Mouse (Mus musculus): ENCODE measurements at regions not wholly inside any gene's neighbourhood (a gene's known extent, or its start where the extent isn't known, plus 50 kb on each side); places are given as distances from the start of the nearest gene placed in this dataset.

- H3K27ac ChIP-seq (ENCODE audit: insufficient read depth, low read length): no peak overlapping the region
- H3K4me3 ChIP-seq (ENCODE audit: insufficient read depth, low read length): no peak overlapping the region
- TF ChIP-seq POLR2A (IDR thresholded peaks at IDR 0.05; ENCODE audit: extremely low read depth, insufficient read depth, low read length) (no peak), CTCF (IDR thresholded peaks at IDR 0.05; ENCODE audit: extremely low read depth, insufficient read depth, low read length) (no peak)
- H3K4me1 ChIP-seq (ENCODE audit: control insufficient read depth, insufficient read depth, low read length): no peaks in the 10 kb centered on the region
Measured at GRCm38 (mm10) chr4:34403061-34403460, 147.7 kb upstream of the Akirin2 start.

GRCm38 (mm10) chr4:34407181-34407580 lies 143.6 kb upstream of the Akirin2 start:
- no peaks in the 10 kb centered on the region for H3K4me1 ChIP-seq (ENCODE audit: control insufficient read depth, insufficient read depth, low read length)
- no peak overlapping the region for H3K27ac ChIP-seq (ENCODE audit: insufficient read depth, low read length)
- H3K4me3 ChIP-seq (ENCODE audit: insufficient read depth, low read length): no peak overlapping the region
- TF ChIP-seq POLR2A (IDR thresholded peaks at IDR 0.05; ENCODE audit: extremely low read depth, insufficient read depth, low read length) (no peak), CTCF (IDR thresholded peaks at IDR 0.05; ENCODE audit: extremely low read depth, insufficient read depth, low read length) (no peak)

DNA sequence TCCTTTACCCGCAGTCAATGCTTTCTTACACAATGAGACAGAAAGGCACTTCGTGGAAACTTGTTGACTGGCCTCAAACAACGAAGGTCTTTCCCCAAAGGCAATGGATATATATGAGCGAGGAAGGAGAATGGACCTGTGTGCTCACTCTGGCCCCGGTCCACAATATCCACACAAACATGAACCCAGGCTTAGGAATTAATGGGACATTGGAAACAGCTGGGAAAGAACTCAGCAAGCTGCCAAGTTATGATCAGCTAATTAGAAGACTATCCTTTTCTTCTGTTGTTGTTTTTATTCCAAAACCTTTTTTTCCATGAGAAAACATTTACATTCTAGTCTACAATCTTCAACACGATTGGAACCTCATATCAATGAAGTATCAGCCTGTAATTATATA lies 129.8 kb upstream of the Akirin2 start:
- TF ChIP-seq CTCF (IDR thresholded peaks at IDR 0.05; ENCODE audit: extremely low read depth, insufficient read depth, low read length) (no peak), POLR2A (IDR thresholded peaks at IDR 0.05; ENCODE audit: extremely low read depth, insufficient read depth, low read length) (no peak)
- Histone ChIP-seq H3K4me3 (ENCODE audit: insufficient read depth, low read length) (no peak overlapping the region), H3K4me1 (ENCODE audit: control insufficient read depth, insufficient read depth, low read length) (no peaks in the 10 kb centered on the region), H3K27ac (ENCODE audit: insufficient read depth, low read length) (no peak overlapping the region)

DNA sequence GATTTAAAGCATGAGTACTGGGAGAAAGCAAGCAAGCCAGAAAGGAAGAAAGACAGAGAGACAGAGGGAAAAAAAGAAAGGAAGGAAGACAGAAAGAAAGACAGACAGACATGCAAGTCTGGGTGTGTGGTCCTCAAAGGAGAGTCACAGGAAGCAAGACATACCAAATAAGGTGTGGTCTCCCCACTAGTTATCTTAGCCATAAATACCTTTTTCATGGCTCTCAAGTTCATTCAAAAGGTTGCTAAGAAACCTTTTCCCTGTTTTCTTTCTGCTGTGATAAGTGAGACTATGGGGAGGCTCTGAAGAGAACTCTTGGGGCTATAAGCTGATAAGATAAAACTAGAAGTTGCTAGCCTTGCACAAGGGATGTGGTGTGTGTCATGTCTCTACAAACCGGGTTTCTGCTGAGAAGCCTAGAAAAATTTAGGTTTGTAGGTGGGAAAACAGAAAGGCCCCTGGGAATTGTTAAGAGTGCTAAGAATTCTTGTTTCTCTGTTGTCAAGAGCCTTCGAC lies 126.5 kb upstream of the Akirin2 start:
- Histone ChIP-seq H3K4me1 (ENCODE audit: control insufficient read depth, insufficient read depth, low read length) (no peaks in the 10 kb centered on the region), H3K27ac (ENCODE audit: insufficient read depth, low read length) (no peak overlapping the region), H3K4me3 (ENCODE audit: insufficient read depth, low read length) (no peak overlapping the region)
- TF ChIP-seq CTCF (IDR thresholded peaks at IDR 0.05; ENCODE audit: extremely low read depth, insufficient read depth, low read length): no peak
- TF ChIP-seq POLR2A (IDR thresholded peaks at IDR 0.05; ENCODE audit: extremely low read depth, insufficient read depth, low read length): no peak

DNA sequence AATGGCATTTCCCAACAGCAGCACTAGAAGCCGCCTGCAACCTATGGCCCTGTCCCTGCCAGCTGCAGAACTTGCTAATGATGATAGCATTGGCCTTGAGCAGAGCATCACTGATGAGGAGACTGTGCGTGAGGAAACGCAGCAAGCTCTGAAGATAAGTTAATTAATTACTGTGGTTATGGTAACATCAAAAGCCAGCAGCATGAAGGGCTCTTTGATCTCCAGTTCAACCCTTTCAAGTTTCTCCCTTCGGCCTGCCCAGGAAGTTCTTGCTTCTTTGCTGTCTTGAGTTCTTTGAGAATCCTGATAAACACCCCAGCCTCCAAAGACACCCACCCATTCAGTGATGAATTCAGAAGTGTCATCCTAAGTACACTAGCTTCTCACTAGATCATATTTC lies 121.7 kb upstream of the Akirin2 start:
- H3K27ac ChIP-seq (ENCODE audit: insufficient read depth, low read length): no peak overlapping the region
- TF ChIP-seq POLR2A (IDR thresholded peaks at IDR 0.05; ENCODE audit: extremely low read depth, insufficient read depth, low read length): no peak
- TF ChIP-seq CTCF (IDR thresholded peaks at IDR 0.05; ENCODE audit: extremely low read depth, insufficient read depth, low read length): no peak

GRCm38 (mm10) chr4:34429456-34430235 lies 121.1 kb upstream of the Akirin2 start:
- H3K27ac ChIP-seq (ENCODE audit: insufficient read depth, low read length): no peak overlapping the region
- H3K4me1 ChIP-seq (ENCODE audit: control insufficient read depth, insufficient read depth, low read length): no peaks in the 10 kb centered on the region
- H3K4me3 ChIP-seq (ENCODE audit: insufficient read depth, low read length): no peak overlapping the region
- TF ChIP-seq POLR2A (IDR thresholded peaks at IDR 0.05; ENCODE audit: extremely low read depth, insufficient read depth, low read length) (no peak), CTCF (IDR thresholded peaks at IDR 0.05; ENCODE audit: extremely low read depth, insufficient read depth, low read length) (no peak)

More for the DNA sequence above, 121.7 kb upstream of the Akirin2 start:
- H3K4me1 ChIP-seq (ENCODE audit: control insufficient read depth, insufficient read depth, low read length): no peaks in the 10 kb centered on the region
- no peak overlapping the region for H3K4me3 ChIP-seq (ENCODE audit: insufficient read depth, low read length)

GRCm38 (mm10) chr4:34437316-34437715 lies 113.4 kb upstream of the Akirin2 start:
- Histone ChIP-seq H3K4me1 (ENCODE audit: control insufficient read depth, insufficient read depth, low read length) (no peaks in the 10 kb centered on the region), H3K27ac (ENCODE audit: insufficient read depth, low read length) (no peak overlapping the region), H3K4me3 (ENCODE audit: insufficient read depth, low read length) (no peak overlapping the region)
- TF ChIP-seq CTCF (IDR thresholded peaks at IDR 0.05; ENCODE audit: extremely low read depth, insufficient read depth, low read length) (no peak), POLR2A (IDR thresholded peaks at IDR 0.05; ENCODE audit: extremely low read depth, insufficient read depth, low read length) (no peak)

GRCm38 (mm10) chr4:34449582-34449981 lies 101.2 kb upstream of the Akirin2 start:
- no peak for TF ChIP-seq CTCF (IDR thresholded peaks at IDR 0.05; ENCODE audit: extremely low read depth, insufficient read depth, low read length)
- TF ChIP-seq POLR2A (IDR thresholded peaks at IDR 0.05; ENCODE audit: extremely low read depth, insufficient read depth, low read length): no peak
- Histone ChIP-seq H3K27ac (ENCODE audit: insufficient read depth, low read length) (no peak overlapping the region), H3K4me3 (ENCODE audit: insufficient read depth, low read length) (no peak overlapping the region), H3K4me1 (ENCODE audit: control insufficient read depth, insufficient read depth, low read length) (no peaks in the 10 kb centered on the region)

GRCm38 (mm10) chr4:34462591-34462990 lies 88.1 kb upstream of the Akirin2 start:
- H3K4me1 ChIP-seq (ENCODE audit: control insufficient read depth, insufficient read depth, low read length): no peaks in the 10 kb centered on the region
- TF ChIP-seq POLR2A (IDR thresholded peaks at IDR 0.05; ENCODE audit: extremely low read depth, insufficient read depth, low read length) (no peak), CTCF (IDR thresholded peaks at IDR 0.05; ENCODE audit: extremely low read depth, insufficient read depth, low read length) (no peak)
- no peak overlapping the region for H3K4me3 ChIP-seq (ENCODE audit: insufficient read depth, low read length)
- no peak overlapping the region for H3K27ac ChIP-seq (ENCODE audit: insufficient read depth, low read length)

DNA sequence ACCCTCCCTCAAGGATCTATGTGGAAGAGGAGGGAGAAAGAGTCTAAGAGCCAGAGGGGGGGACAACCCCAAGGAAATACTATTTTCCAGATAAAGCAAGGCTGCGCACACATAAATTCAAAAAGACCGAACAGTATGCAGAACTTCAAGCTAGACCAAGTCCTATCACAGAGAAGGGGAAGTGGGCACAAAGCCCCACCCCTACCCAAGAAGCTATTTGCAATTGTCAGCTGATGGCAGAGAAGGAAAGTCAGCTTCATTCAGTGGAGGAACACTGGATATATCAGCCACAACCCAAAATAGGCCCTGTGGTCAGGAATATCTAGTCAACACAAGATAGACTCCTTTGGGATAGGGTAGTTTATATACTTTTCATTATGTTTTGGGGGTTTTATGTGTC lies 84.9 kb upstream of the Akirin2 start:
- Histone ChIP-seq H3K4me1 (ENCODE audit: control insufficient read depth, insufficient read depth, low read length) (no peaks in the 10 kb centered on the region), H3K27ac (ENCODE audit: insufficient read depth, low read length) (no peak overlapping the region), H3K4me3 (ENCODE audit: insufficient read depth, low read length) (no peak overlapping the region)
- no peak for TF ChIP-seq POLR2A (IDR thresholded peaks at IDR 0.05; ENCODE audit: extremely low read depth, insufficient read depth, low read length)
- no peak for TF ChIP-seq CTCF (IDR thresholded peaks at IDR 0.05; ENCODE audit: extremely low read depth, insufficient read depth, low read length)

Measured in cortical plate, adult 2 months (tissue).